Mouse (Mus musculus) ES-Bruce4 (cell line): ENCODE data around the gene Gdf7. TPM values are rescaled to one million over a fixed set of nuclear protein-coding genes. Genes with fewer than 3 reads are reported as not detected.
A peak's percentile ranks its signal among the peaks of the same experiment; 100 is the strongest.

ENCODE experiments used
- H3K27ac ChIP-seq: 2 replicates; pipeline ENCODE4 v1.5.1; 2012; ENCODE audit warnings: low read length, inconsistent platforms; ENCODE audit not compliant: insufficient read depth
- H3K27me3 ChIP-seq: 2 replicates; pipeline ENCODE4 v1.6.1; 2012; ENCODE audit warnings: mild to moderate bottlenecking, low read length, inconsistent platforms; ENCODE audit not compliant: control insufficient read depth, poor library complexity, insufficient read depth, severe bottlenecking
- H3K36me3 ChIP-seq: 2 replicates; pipeline ENCODE4 v1.6.1; 2012; ENCODE audit warnings: inconsistent platforms, mild to moderate bottlenecking, low read length, moderate library complexity; ENCODE audit not compliant: control insufficient read depth, poor library complexity, insufficient read depth, severe bottlenecking
- H3K4me1 ChIP-seq: one replicate; pipeline ENCODE4 v1.8.1; 2011; ENCODE audit warnings: low read length; ENCODE audit not compliant: control insufficient read depth, insufficient read depth
- H3K4me3 ChIP-seq: 2 replicates; pipeline ENCODE4 v1.5.1; 2011; ENCODE audit warnings: low read depth, mild to moderate bottlenecking, low read length
- H3K9ac ChIP-seq: 2 replicates; pipeline ENCODE4 v1.6.1; 2012; ENCODE audit warnings: low read depth, mild to moderate bottlenecking, inconsistent platforms; ENCODE audit not compliant: poor library complexity, severe bottlenecking
- H3K9me3 ChIP-seq: replicated peaks from 2 replicates; pipeline ENCODE4 v1.6.1; 2012; ENCODE audit warnings: mild to moderate bottlenecking, low read length, inconsistent platforms; ENCODE audit not compliant: control insufficient read depth, poor library complexity, insufficient read depth, severe bottlenecking
- CTCF ChIP-seq: IDR thresholded peaks from one replicate; pipeline ENCODE4 v1.8.1; 2011; ENCODE audit warnings: low read depth, low read length
- EP300 ChIP-seq: IDR thresholded peaks from 2 replicates; pipeline ENCODE4 v1.6.1; 2011; ENCODE audit warnings: low read depth, low read length; ENCODE audit not compliant: insufficient read depth
- POLR2A ChIP-seq: IDR thresholded peaks from one replicate; pipeline ENCODE4 v1.8.1; 2011; ENCODE audit warnings: low read length; ENCODE audit not compliant: insufficient read depth
- polyA plus RNA-seq: library from polyadenylated mRNA; stranded (reverse); fragments of >200 nt; gene quantifications from 2 replicates; pipeline ENCODE4 v1.2.4, GENCODE M21; 2011; ENCODE audit warnings: low read depth; ENCODE audit not compliant: missing spikeins, insufficient read depth, insufficient read length

Gene Gdf7
- polyA plus RNA-seq, 1 experiment = not detected

DNA sequence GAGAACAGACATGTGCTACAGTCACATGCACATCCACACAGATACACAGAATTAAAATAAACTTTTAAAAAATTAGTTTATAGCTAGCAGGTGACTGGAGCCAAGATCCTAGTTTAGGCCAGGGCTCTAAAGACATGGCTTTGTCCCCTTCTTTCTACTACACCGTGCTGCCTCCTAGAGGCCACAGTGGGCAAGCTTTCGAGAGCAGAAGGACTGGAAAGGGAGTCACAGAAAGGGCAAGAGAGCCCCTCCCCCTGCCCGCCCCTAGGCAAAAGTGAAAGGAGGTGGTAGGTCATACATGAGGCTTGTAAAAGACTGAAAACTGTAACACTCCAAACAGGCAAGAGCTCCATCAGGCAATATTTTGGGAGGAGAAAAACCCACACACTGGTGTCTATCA is 13.8 kb downstream of the Gdf7 start:
- Histone ChIP-seq H3K27me3 (no peaks in the 10 kb centered on the region), H3K4me3 (no peak overlapping the region), H3K36me3 (no peaks in the 10 kb centered on the region), H3K4me1 (no peaks in the 10 kb centered on the region), H3K9me3 (no peaks in the 10 kb centered on the region), H3K27ac (no peak overlapping the region), H3K9ac (no peak overlapping the region)
- TF ChIP-seq EP300 (no peak), CTCF (peak; percentile 54)

DNA sequence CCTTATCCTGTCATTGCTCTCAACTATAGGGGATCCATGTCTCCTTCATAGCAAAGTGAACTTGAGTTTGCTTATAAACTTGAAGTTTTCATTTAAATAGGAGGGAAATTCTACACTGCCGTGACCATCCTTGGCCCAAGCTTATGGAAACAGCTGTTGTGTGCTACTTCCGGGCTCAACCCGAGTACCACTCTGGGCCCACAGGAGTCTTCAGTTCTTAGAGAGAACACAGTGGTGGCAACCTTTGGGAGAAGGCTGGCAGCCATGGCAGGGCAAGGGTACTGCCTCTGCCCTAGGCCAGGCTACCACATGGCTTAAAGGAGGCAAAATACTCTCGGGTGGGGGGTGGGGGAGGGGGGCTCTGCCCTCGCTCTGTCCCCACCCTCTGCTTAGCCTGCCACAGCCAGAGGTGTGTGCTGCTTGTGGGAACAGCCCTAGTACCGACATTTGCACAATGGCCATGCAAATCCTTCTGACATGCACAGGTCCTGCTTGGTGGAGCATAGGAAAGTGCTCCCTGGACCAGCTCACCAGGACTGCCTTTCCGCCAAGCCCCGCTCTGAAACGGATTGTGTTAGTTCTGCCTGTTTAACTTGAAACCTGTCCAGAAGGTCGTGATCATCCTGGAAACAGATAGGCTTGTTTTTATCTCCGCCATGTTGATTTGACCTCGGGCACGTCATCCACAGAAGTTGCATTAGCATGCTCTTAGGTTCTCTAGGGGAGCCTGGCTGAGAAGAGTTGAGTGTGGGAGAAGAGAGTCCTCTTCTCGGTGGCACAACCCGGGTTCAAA is 20.3 kb downstream of the Gdf7 start:
- no peaks in the 10 kb centered on the region for H3K9me3 ChIP-seq
- no peaks in the 10 kb centered on the region for H3K36me3 ChIP-seq
- no peaks in the 10 kb centered on the region for H3K4me1 ChIP-seq
- H3K27ac ChIP-seq = no peak overlapping the region
- no peaks in the 10 kb centered on the region for H3K27me3 ChIP-seq
- TF ChIP-seq CTCF = no peak
- no peak for TF ChIP-seq EP300
- TF ChIP-seq POLR2A = no peak
- H3K4me3 ChIP-seq = 0 out of 2 replicates have a peak overlapping the region, but pooled peaks have one; percentile 17
- H3K9ac ChIP-seq = no peak overlapping the region

DNA sequence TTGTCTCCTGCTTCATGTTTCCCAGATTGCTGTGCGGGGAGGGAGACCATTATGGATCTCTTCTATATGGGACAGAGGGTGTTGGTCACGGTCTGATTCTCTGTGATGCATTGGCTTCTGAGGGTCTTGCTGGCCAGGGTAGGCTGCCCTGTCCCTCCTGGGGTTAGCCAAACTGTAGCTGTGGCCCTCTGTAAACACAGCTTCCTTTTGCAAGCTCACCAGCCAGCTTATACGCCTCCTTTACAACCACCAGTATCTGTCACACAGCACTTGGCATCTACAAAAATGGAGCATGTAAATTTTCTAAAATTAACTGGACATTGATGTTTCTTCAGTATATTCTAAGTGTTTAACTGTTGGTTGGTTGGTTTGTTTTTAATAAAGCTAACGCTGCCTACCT is 26.3 kb downstream of the Gdf7 start:
- H3K27ac ChIP-seq = no peak overlapping the region
- H3K9me3 ChIP-seq = no peaks in the 10 kb centered on the region
- H3K36me3 ChIP-seq = no peaks in the 10 kb centered on the region
- no peak overlapping the region for H3K4me3 ChIP-seq
- H3K4me1 ChIP-seq = no peaks in the 10 kb centered on the region
- no peak overlapping the region for H3K9ac ChIP-seq
- H3K27me3 ChIP-seq = no peaks in the 10 kb centered on the region
- TF ChIP-seq POLR2A (no peak), CTCF (no peak), EP300 (no peak)

- no peak overlapping the region for H3K27ac ChIP-seq
- H3K36me3 ChIP-seq = no peaks in the 10 kb centered on the region
- H3K4me3 ChIP-seq = no peak overlapping the region
- H3K9me3 ChIP-seq = no peaks in the 10 kb centered on the region
- H3K4me1 ChIP-seq = no peaks in the 10 kb centered on the region
- TF ChIP-seq EP300 (no peak), POLR2A (no peak)
- H3K9ac ChIP-seq = no peak overlapping the region
- H3K27me3 ChIP-seq = no peaks in the 10 kb centered on the region
These were observed 28.1 kb downstream of the Gdf7 start for GRCm38 (mm10) chr12:8273471-8274171.

- H3K27ac ChIP-seq = no peak overlapping the region
- no peak overlapping the region for H3K4me3 ChIP-seq
- H3K9ac ChIP-seq = no peak overlapping the region
- H3K36me3 ChIP-seq = no peaks in the 10 kb centered on the region
- TF ChIP-seq EP300 = no peak
- TF ChIP-seq CTCF = no peak
- no peak for TF ChIP-seq POLR2A
- H3K9me3 ChIP-seq = no peaks in the 10 kb centered on the region
- H3K27me3 ChIP-seq = no peaks in the 10 kb centered on the region
- H3K4me1 ChIP-seq = no peaks in the 10 kb centered on the region
These were observed 30.3 kb downstream of the Gdf7 start for GRCm38 (mm10) chr12:8271405-8271804.

GRCm38 (mm10) chr12:8269627-8270026 is 32.1 kb downstream of the Gdf7 start:
- H3K27ac ChIP-seq = no peak overlapping the region
- H3K27me3 ChIP-seq = no peaks in the 10 kb centered on the region
- no peaks in the 10 kb centered on the region for H3K9me3 ChIP-seq
- H3K4me3 ChIP-seq = no peak overlapping the region
- no peaks in the 10 kb centered on the region for H3K4me1 ChIP-seq
- H3K9ac ChIP-seq = no peak overlapping the region
- no peaks in the 10 kb centered on the region for H3K36me3 ChIP-seq
- TF ChIP-seq EP300 (no peak), CTCF (no peak), POLR2A (no peak)
